Mouse (Mus musculus) MEL (cell line): Measurements from ENCODE around the gene Bcas3. TPM values are rescaled to one million over a fixed set of nuclear protein-coding genes. Genes with fewer than 3 reads are reported as not detected.

Experiments
- polyA plus RNA-seq, 2 experiments: library from polyadenylated mRNA; stranded (reverse) in 1 of 2; unstranded in 1 of 2; fragments of >175 nt in 1 of 2; fragments of >200 nt in 1 of 2; gene quantifications; 2 replicates each; pipeline versions ENCODE4 v1.2.1 to v1.2.4; 2012; ENCODE audit warnings: low replicate concordance in 2 of 2, low read depth in 1 of 2; ENCODE audit not compliant: insufficient read length in 2 of 2, insufficient read depth in 1 of 2, missing spikeins in 1 of 2
- total RNA-seq: library from RNA; depleted of rRNA; stranded (reverse); fragments of 300-350 nt; gene quantifications from 2 replicates; pipeline ENCODE4 v1.2.3, GENCODE M21; 2012; rRNA removed

Gene Bcas3
- total and polyA plus RNA-seq, 3 experiments, result 8.6 to 14.7 TPM; not detected in 1

Other genes with a start within 250 kb of the Bcas3 start
- 11.3 and 12.5 TPM in 2 replicates for gene Usp32, start 213.0 kb upstream of the Bcas3 start, total RNA-seq
- gene Usp32, start 213.0 kb upstream of the Bcas3 start, polyA plus RNA-seq, result 10 to 100 TPM in 1 of 2 experiments, not detected in 1; 11.5 TPM
- not detected in 2 replicates for gene 1700125H20Rik, start 182.8 kb upstream of the Bcas3 start, total RNA-seq
- gene 1700125H20Rik, start 182.8 kb upstream of the Bcas3 start, polyA plus RNA-seq, result not detected
- 34.4 and 38.2 TPM in 2 replicates for gene Appbp2, start 118.0 kb upstream of the Bcas3 start, total RNA-seq
- 100 to 1,000 TPM in 1 of 2 experiments, 10 to 100 TPM in 1; 25.5 to 157 TPM for gene Appbp2, start 118.0 kb upstream of the Bcas3 start, polyA plus RNA-seq
- gene Ppm1d, start 41.9 kb upstream of the Bcas3 start, total RNA-seq, result 13.3 and 14.9 TPM in 2 replicates
- gene Ppm1d, start 41.9 kb upstream of the Bcas3 start, polyA plus RNA-seq, result 10 to 100 TPM in 1 of 2 experiments, not detected in 1; 15.5 TPM